Mouse (Mus musculus): Measurements from ENCODE around the gene Setd5. TPM values are rescaled to one million over a fixed set of nuclear protein-coding genes. Genes with fewer than 3 reads are reported as not detected.

Setd5 gene
- polyA plus RNA-seq, 2 experiments, result 90.2 to 93.8 TPM

DNA sequence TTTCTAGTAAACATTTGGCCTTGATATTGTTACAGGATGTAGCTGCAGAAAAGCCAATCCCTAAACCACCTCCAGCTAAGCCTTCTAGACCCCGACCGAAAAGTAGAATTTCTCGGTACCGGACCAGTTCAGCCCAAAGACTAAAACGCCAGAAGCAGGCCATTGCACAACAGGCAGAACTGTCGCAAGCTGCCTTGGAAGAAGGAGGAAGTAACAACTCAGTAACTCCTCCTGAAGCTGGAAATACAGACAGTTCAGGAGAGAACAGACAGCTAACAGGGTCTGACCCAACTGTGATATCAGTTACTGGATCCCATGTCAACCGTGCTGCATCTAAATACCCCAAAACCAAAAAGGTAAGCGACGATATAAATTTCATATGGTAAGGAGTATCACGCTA, 43.6 kb downstream of the Setd5 start:
- H3K36me3 ChIP-seq (ENCODE audit: control insufficient read depth, insufficient read depth, low read length), result peaks cover 87% of the 10 kb centered on the region
- H3K27me3 ChIP-seq (ENCODE audit: control insufficient read depth, insufficient read depth, low read length), result no peaks in the 10 kb centered on the region
- no peak for TF ChIP-seq POLR2A (IDR thresholded peaks at IDR 0.05; ENCODE audit: borderline replicate concordance, extremely low read depth, insufficient read depth, insufficient read length)
- WGBS, result 96% methylated on average over 10 of the region's 10 CpGs
- ATAC-seq (ENCODE audit: low FRiP score, low read depth) (no peak), DNase-seq (ENCODE audit: low spot score) (no peak)
- no peak overlapping the region for H3K27ac ChIP-seq (replicated peaks; ENCODE audit: low read depth, low read length)
- H3K4me2 ChIP-seq (replicated peaks; ENCODE audit: low read depth, low read length, severe bottlenecking), result no peak overlapping the region
- H3K9ac ChIP-seq (ENCODE audit: low read depth, low read length, severe bottlenecking), result no peak overlapping the region
- H3K9me3 ChIP-seq (ENCODE audit: control insufficient read depth, low read length), result no peaks in the 10 kb centered on the region
- no peak overlapping the region for H3K4me3 ChIP-seq (replicated peaks; ENCODE audit: low read length)
- no peaks in the 10 kb centered on the region for H3K4me1 ChIP-seq (ENCODE audit: control insufficient read depth, insufficient read depth, low read length)

DNA sequence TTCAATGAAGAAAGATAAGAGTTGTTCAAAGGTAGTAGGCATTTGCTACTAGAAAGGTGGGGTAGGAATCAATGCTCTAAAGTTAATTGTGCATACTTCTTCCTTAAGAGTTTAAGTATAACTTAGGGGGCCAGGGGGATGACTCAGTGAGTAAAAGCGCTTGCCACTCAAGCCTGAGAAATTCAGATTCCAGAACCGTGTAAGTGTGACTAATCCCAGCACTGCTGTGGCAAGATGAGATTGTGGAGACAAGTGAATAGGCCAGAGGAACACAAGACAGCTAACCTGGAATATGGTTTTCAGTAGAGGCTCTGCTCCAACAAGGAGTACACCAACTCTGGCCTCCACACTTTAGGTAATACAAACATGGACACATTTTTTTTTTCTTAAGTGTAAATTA, 56.2 kb downstream of the Setd5 start:
- ATAC-seq (ENCODE audit: low FRiP score, low read depth) (no peak), DNase-seq (ENCODE audit: low spot score) (no peak)
- 87% methylated on average over 2 of the region's 2 CpGs for WGBS
- Histone ChIP-seq H3K27me3 (ENCODE audit: control insufficient read depth, insufficient read depth, low read length) (no peaks in the 10 kb centered on the region), H3K9ac (ENCODE audit: low read depth, low read length, severe bottlenecking) (no peak overlapping the region), H3K9me3 (ENCODE audit: control insufficient read depth, low read length) (no peaks in the 10 kb centered on the region), H3K4me2 (replicated peaks; ENCODE audit: low read depth, low read length, severe bottlenecking) (no peak overlapping the region), H3K36me3 (ENCODE audit: control insufficient read depth, insufficient read depth, low read length) (peaks cover 79% of the 10 kb centered on the region), H3K4me1 (ENCODE audit: control insufficient read depth, insufficient read depth, low read length) (no peaks in the 10 kb centered on the region), H3K27ac (replicated peaks; ENCODE audit: low read depth, low read length) (no peak overlapping the region), H3K4me3 (replicated peaks; ENCODE audit: low read length) (no peak overlapping the region)
- no peak for TF ChIP-seq POLR2A (IDR thresholded peaks at IDR 0.05; ENCODE audit: borderline replicate concordance, extremely low read depth, insufficient read depth, insufficient read length)

GRCm38 (mm10) chr6:113141389-113142094, 64.4 kb downstream of the Setd5 start:
- Histone ChIP-seq H3K27ac (replicated peaks; ENCODE audit: low read depth, low read length) (no peak overlapping the region), H3K27me3 (ENCODE audit: control insufficient read depth, insufficient read depth, low read length) (no peaks in the 10 kb centered on the region), H3K9me3 (ENCODE audit: control insufficient read depth, low read length) (no peaks in the 10 kb centered on the region), H3K4me3 (replicated peaks; ENCODE audit: low read length) (no peak overlapping the region), H3K36me3 (ENCODE audit: control insufficient read depth, insufficient read depth, low read length) (peaks cover 83% of the 10 kb centered on the region), H3K4me1 (ENCODE audit: control insufficient read depth, insufficient read depth, low read length) (no peaks in the 10 kb centered on the region), H3K4me2 (replicated peaks; ENCODE audit: low read depth, low read length, severe bottlenecking) (no peak overlapping the region), H3K9ac (ENCODE audit: low read depth, low read length, severe bottlenecking) (no peak overlapping the region)
- ATAC-seq (ENCODE audit: low FRiP score, low read depth) (no peak), DNase-seq (ENCODE audit: low spot score) (no peak)
- 85% methylated on average over 1 of the region's 1 CpGs for WGBS
- TF ChIP-seq POLR2A (IDR thresholded peaks at IDR 0.05; ENCODE audit: borderline replicate concordance, extremely low read depth, insufficient read depth, insufficient read length), result no peak

GRCm38 (mm10) chr6:113144764-113145163, 67.6 kb downstream of the Setd5 start:
- Histone ChIP-seq H3K27ac (replicated peaks; ENCODE audit: low read depth, low read length) (no peak overlapping the region), H3K27me3 (ENCODE audit: control insufficient read depth, insufficient read depth, low read length) (no peaks in the 10 kb centered on the region), H3K9ac (ENCODE audit: low read depth, low read length, severe bottlenecking) (no peak overlapping the region), H3K4me1 (ENCODE audit: control insufficient read depth, insufficient read depth, low read length) (no peaks in the 10 kb centered on the region), H3K9me3 (ENCODE audit: control insufficient read depth, low read length) (no peaks in the 10 kb centered on the region), H3K36me3 (ENCODE audit: control insufficient read depth, insufficient read depth, low read length) (peaks cover 83% of the 10 kb centered on the region), H3K4me3 (replicated peaks; ENCODE audit: low read length) (no peak overlapping the region), H3K4me2 (replicated peaks; ENCODE audit: low read depth, low read length, severe bottlenecking) (no peak overlapping the region)
- no peak for TF ChIP-seq POLR2A (IDR thresholded peaks at IDR 0.05; ENCODE audit: borderline replicate concordance, extremely low read depth, insufficient read depth, insufficient read length)
- no peak for DNase-seq (ENCODE audit: low spot score)
- 95% methylated on average over 1 of the region's 1 CpGs for WGBS
- no peak for ATAC-seq (ENCODE audit: low FRiP score, low read depth)

- no peaks in the 10 kb centered on the region for H3K27me3 ChIP-seq (ENCODE audit: control insufficient read depth, insufficient read depth, low read length)
- H3K9me3 ChIP-seq (ENCODE audit: control insufficient read depth, low read length), result no peaks in the 10 kb centered on the region
- no peak overlapping the region for H3K4me2 ChIP-seq (replicated peaks; ENCODE audit: low read depth, low read length, severe bottlenecking)
- TF ChIP-seq POLR2A (IDR thresholded peaks at IDR 0.05; ENCODE audit: borderline replicate concordance, extremely low read depth, insufficient read depth, insufficient read length), result no peak
- DNase-seq (ENCODE audit: low spot score), result no peak
- 94% methylated on average over 4 of the region's 4 CpGs for WGBS
- peaks cover 86% of the 10 kb centered on the region for H3K36me3 ChIP-seq (ENCODE audit: control insufficient read depth, insufficient read depth, low read length)
- no peak overlapping the region for H3K9ac ChIP-seq (ENCODE audit: low read depth, low read length, severe bottlenecking)
- no peak overlapping the region for H3K27ac ChIP-seq (replicated peaks; ENCODE audit: low read depth, low read length)
- no peak for ATAC-seq (ENCODE audit: low FRiP score, low read depth)
- H3K4me1 ChIP-seq (ENCODE audit: control insufficient read depth, insufficient read depth, low read length), result no peaks in the 10 kb centered on the region
- no peak overlapping the region for H3K4me3 ChIP-seq (replicated peaks; ENCODE audit: low read length)
Observed at GRCm38 (mm10) chr6:113145249-113145648, 68.1 kb downstream of the Setd5 start.
